Mouse (Mus musculus): ENCODE results near the gene Coq8a. TPM values are rescaled to one million over a fixed set of nuclear protein-coding genes. Genes with fewer than 3 reads are reported as not detected.

Gene Coq8a
- polyA plus RNA-seq, 1 experiment from 2014 or later = 2.7 TPM

DNA sequence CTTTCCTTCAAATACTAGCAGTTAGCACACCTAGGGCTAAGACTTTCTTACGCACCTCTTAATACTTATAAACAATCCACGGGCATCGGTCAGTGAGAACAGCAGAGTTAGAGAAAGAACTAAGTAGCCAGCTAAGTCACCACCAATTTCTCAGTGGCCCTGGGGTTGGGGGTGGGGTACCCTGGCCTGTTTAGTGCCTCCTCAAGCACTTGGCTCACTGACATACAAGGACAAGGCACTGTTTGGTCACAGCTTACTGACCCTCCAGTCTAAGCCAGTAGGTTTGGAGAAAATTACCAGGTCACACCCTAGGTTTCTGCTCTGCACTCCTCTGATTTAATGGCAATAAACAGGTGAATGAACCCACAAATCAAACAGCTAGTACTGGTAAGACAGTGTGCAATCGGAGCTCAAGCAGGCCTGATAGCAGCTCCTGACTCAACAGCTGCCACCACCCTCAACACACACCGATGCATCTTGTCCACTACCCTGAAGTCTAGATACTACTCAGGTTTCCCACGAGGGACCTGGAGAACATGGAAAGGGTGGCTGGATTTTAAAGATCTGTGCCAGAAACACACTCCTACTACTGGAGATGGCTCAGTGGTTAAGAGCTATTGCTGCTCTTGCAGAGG, 15.8 kb downstream of the Coq8a start:
- ATAC-seq = no peak
- WGBS = 95% methylated on average over 6 of the region's 6 CpGs

GRCm38 (mm10) chr1:180182731-180183130, 16.7 kb downstream of the Coq8a start:
- Histone ChIP-seq H3K27ac (ENCODE audit: low read length) (no peak overlapping the region), H3K4me2 (ENCODE audit: low read length) (no peak overlapping the region), H3K9ac (ENCODE audit: low read depth, low read length) (no peak overlapping the region), H3K27me3 (ENCODE audit: control insufficient read depth, insufficient read depth, low read depth, low read length) (no peaks in the 10 kb centered on the region), H3K9me3 (replicated peaks; ENCODE audit: control insufficient read depth, low read length, poor library complexity, severe bottlenecking) (no peaks in the 10 kb centered on the region), H3K4me3 (ENCODE audit: low read depth, low read length) (no peak overlapping the region), H3K4me1 (ENCODE audit: control insufficient read depth, insufficient read depth, low read length) (no peaks in the 10 kb centered on the region), H3K36me3 (ENCODE audit: control insufficient read depth, insufficient read depth, low read length) (no peaks in the 10 kb centered on the region)
- WGBS = 75% methylated on average over 3 of the region's 3 CpGs
- no peak for ATAC-seq

More for the DNA sequence above, 15.8 kb downstream of the Coq8a start:
- no peak overlapping the region for H3K4me3 ChIP-seq (ENCODE audit: low read depth, low read length)
- H3K27me3 ChIP-seq (ENCODE audit: control insufficient read depth, insufficient read depth, low read depth, low read length) = no peaks in the 10 kb centered on the region
- H3K4me2 ChIP-seq (ENCODE audit: low read length) = no peak overlapping the region
- H3K27ac ChIP-seq (ENCODE audit: low read length) = no peak overlapping the region
- no peaks in the 10 kb centered on the region for H3K4me1 ChIP-seq (ENCODE audit: control insufficient read depth, insufficient read depth, low read length)
- no peaks in the 10 kb centered on the region for H3K36me3 ChIP-seq (ENCODE audit: control insufficient read depth, insufficient read depth, low read length)
- no peak overlapping the region for H3K9ac ChIP-seq (ENCODE audit: low read depth, low read length)
- H3K9me3 ChIP-seq (replicated peaks; ENCODE audit: control insufficient read depth, low read length, poor library complexity, severe bottlenecking) = no peaks in the 10 kb centered on the region

GRCm38 (mm10) chr1:180181966-180182319, 17.5 kb downstream of the Coq8a start:
- WGBS = 83% methylated on average over 9 of the region's 9 CpGs
- Histone ChIP-seq H3K4me3 (ENCODE audit: low read depth, low read length) (no peak overlapping the region), H3K36me3 (ENCODE audit: control insufficient read depth, insufficient read depth, low read length) (no peaks in the 10 kb centered on the region), H3K27ac (ENCODE audit: low read length) (no peak overlapping the region), H3K4me1 (ENCODE audit: control insufficient read depth, insufficient read depth, low read length) (no peaks in the 10 kb centered on the region), H3K27me3 (ENCODE audit: control insufficient read depth, insufficient read depth, low read depth, low read length) (no peaks in the 10 kb centered on the region), H3K4me2 (ENCODE audit: low read length) (no peak overlapping the region), H3K9me3 (replicated peaks; ENCODE audit: control insufficient read depth, low read length, poor library complexity, severe bottlenecking) (no peaks in the 10 kb centered on the region), H3K9ac (ENCODE audit: low read depth, low read length) (no peak overlapping the region)
- no peak for ATAC-seq

DNA sequence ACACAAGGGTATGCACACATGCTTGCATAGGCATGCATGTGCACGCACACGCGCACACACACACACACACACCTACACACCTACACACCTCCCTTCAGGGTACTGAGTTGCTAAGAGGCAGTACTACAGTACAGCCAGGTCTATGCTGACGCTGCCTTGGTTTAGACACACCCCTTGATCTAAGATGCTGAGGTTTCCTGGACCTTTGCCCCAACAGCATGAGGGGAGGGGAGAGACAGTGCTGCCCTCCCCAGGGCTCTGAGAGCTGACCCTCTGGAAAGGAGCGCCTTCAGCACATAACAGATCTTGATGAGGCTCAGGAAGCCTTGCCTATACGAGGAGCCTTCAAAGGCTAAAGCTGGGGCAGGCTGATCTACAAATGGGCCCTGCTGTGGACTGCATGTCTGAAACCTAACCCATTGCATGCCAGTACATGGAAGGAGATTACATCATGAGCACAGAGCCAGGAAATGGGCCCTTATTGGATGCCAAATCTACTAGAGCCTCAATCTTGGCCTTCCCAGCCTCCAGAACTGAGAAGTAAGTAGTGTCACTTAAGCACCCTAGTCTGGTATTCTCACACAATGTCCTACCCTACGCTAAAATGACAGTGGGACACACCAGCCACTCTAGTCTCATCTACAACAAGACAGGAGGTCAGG, 18.0 kb downstream of the Coq8a start:
- Histone ChIP-seq H3K4me3 (ENCODE audit: low read depth, low read length) (no peak overlapping the region), H3K27ac (ENCODE audit: low read length) (no peak overlapping the region), H3K9me3 (replicated peaks; ENCODE audit: control insufficient read depth, low read length, poor library complexity, severe bottlenecking) (no peaks in the 10 kb centered on the region), H3K36me3 (ENCODE audit: control insufficient read depth, insufficient read depth, low read length) (no peaks in the 10 kb centered on the region), H3K4me2 (ENCODE audit: low read length) (no peak overlapping the region), H3K9ac (ENCODE audit: low read depth, low read length) (no peak overlapping the region), H3K27me3 (ENCODE audit: control insufficient read depth, insufficient read depth, low read depth, low read length) (no peaks in the 10 kb centered on the region), H3K4me1 (ENCODE audit: control insufficient read depth, insufficient read depth, low read length) (no peaks in the 10 kb centered on the region)
- no peak for ATAC-seq
- WGBS = 89% methylated on average over 7 of the region's 7 CpGs

- Histone ChIP-seq H3K9me3 (replicated peaks; ENCODE audit: control insufficient read depth, low read length, poor library complexity, severe bottlenecking) (no peaks in the 10 kb centered on the region), H3K4me3 (ENCODE audit: low read depth, low read length) (no peak overlapping the region), H3K36me3 (ENCODE audit: control insufficient read depth, insufficient read depth, low read length) (no peaks in the 10 kb centered on the region), H3K27ac (ENCODE audit: low read length) (no peak overlapping the region), H3K27me3 (ENCODE audit: control insufficient read depth, insufficient read depth, low read depth, low read length) (no peaks in the 10 kb centered on the region), H3K4me2 (ENCODE audit: low read length) (no peak overlapping the region), H3K9ac (ENCODE audit: low read depth, low read length) (no peak overlapping the region), H3K4me1 (ENCODE audit: control insufficient read depth, insufficient read depth, low read length) (no peaks in the 10 kb centered on the region)
- ATAC-seq = no peak
- WGBS = 100% methylated on average over 2 of the region's 2 CpGs
Measured at GRCm38 (mm10) chr1:180179840-180180239, 19.6 kb downstream of the Coq8a start.

DNA sequence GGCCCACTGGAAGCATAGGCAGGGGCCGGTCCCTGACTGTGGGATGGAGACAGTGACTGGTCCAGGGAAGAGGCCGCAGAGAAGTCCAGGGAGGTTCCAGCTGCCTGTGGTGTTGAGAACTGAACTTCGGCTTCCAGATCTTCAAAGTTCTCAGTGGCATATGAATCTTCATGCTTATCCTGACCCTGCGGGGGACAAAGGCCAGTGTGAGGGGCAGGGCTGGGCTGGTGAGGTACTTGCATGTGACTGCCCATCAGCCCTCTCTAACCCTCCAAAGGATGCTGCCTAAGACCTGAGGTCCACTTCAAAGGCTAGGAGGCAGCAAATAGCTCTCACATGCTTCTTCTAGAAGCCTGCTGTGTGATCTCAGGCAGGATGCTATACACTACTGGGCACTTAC, 20.3 kb downstream of the Coq8a start:
- Histone ChIP-seq H3K4me2 (ENCODE audit: low read length) (no peak overlapping the region), H3K4me3 (ENCODE audit: low read depth, low read length) (no peak overlapping the region), H3K9me3 (replicated peaks; ENCODE audit: control insufficient read depth, low read length, poor library complexity, severe bottlenecking) (no peaks in the 10 kb centered on the region), H3K36me3 (ENCODE audit: control insufficient read depth, insufficient read depth, low read length) (no peaks in the 10 kb centered on the region), H3K27ac (ENCODE audit: low read length) (no peak overlapping the region), H3K27me3 (ENCODE audit: control insufficient read depth, insufficient read depth, low read depth, low read length) (no peaks in the 10 kb centered on the region), H3K4me1 (ENCODE audit: control insufficient read depth, insufficient read depth, low read length) (no peaks in the 10 kb centered on the region), H3K9ac (ENCODE audit: low read depth, low read length) (no peak overlapping the region)
- ATAC-seq = no peak
- WGBS = 94% methylated on average over 4 of the region's 4 CpGs

- no peaks in the 10 kb centered on the region for H3K4me1 ChIP-seq (ENCODE audit: control insufficient read depth, insufficient read depth, low read length)
- H3K4me3 ChIP-seq (ENCODE audit: low read depth, low read length) = no peak overlapping the region
- 88% methylated on average over 9 of the region's 9 CpGs for WGBS
- no peak overlapping the region for H3K9ac ChIP-seq (ENCODE audit: low read depth, low read length)
- H3K4me2 ChIP-seq (ENCODE audit: low read length) = no peak overlapping the region
- no peaks in the 10 kb centered on the region for H3K36me3 ChIP-seq (ENCODE audit: control insufficient read depth, insufficient read depth, low read length)
- no peaks in the 10 kb centered on the region for H3K9me3 ChIP-seq (replicated peaks; ENCODE audit: control insufficient read depth, low read length, poor library complexity, severe bottlenecking)
- no peak for ATAC-seq
- H3K27ac ChIP-seq (ENCODE audit: low read length) = no peak overlapping the region
- H3K27me3 ChIP-seq (ENCODE audit: control insufficient read depth, insufficient read depth, low read depth, low read length) = no peaks in the 10 kb centered on the region
Measured at GRCm38 (mm10) chr1:180178340-180178739, 21.1 kb downstream of the Coq8a start.

GRCm38 (mm10) chr1:180176784-180177183, 22.6 kb downstream of the Coq8a start:
- H3K4me3 ChIP-seq (ENCODE audit: low read depth, low read length) = no peak overlapping the region
- no peaks in the 10 kb centered on the region for H3K9me3 ChIP-seq (replicated peaks; ENCODE audit: control insufficient read depth, low read length, poor library complexity, severe bottlenecking)
- H3K27me3 ChIP-seq (ENCODE audit: control insufficient read depth, insufficient read depth, low read depth, low read length) = no peaks in the 10 kb centered on the region
- WGBS = 6% methylated on average over 1 of the region's 1 CpGs
- H3K27ac ChIP-seq (ENCODE audit: low read length) = no peak overlapping the region
- no peak overlapping the region for H3K9ac ChIP-seq (ENCODE audit: low read depth, low read length)
- H3K4me1 ChIP-seq (ENCODE audit: control insufficient read depth, insufficient read depth, low read length) = no peaks in the 10 kb centered on the region
- no peaks in the 10 kb centered on the region for H3K36me3 ChIP-seq (ENCODE audit: control insufficient read depth, insufficient read depth, low read length)
- no peak for ATAC-seq
- no peak overlapping the region for H3K4me2 ChIP-seq (ENCODE audit: low read length)

- WGBS = 58% methylated on average over 8 of the region's 8 CpGs
- Histone ChIP-seq H3K9ac (ENCODE audit: low read depth, low read length) (no peak overlapping the region), H3K4me3 (ENCODE audit: low read depth, low read length) (no peak overlapping the region), H3K4me1 (ENCODE audit: control insufficient read depth, insufficient read depth, low read length) (no peaks in the 10 kb centered on the region), H3K27me3 (ENCODE audit: control insufficient read depth, insufficient read depth, low read depth, low read length) (no peaks in the 10 kb centered on the region), H3K9me3 (replicated peaks; ENCODE audit: control insufficient read depth, low read length, poor library complexity, severe bottlenecking) (no peaks in the 10 kb centered on the region), H3K4me2 (ENCODE audit: low read length) (no peak overlapping the region), H3K27ac (ENCODE audit: low read length) (no peak overlapping the region), H3K36me3 (ENCODE audit: control insufficient read depth, insufficient read depth, low read length) (no peaks in the 10 kb centered on the region)
- no peak for ATAC-seq
Measured at GRCm38 (mm10) chr1:180175635-180176034, 23.8 kb downstream of the Coq8a start.
